Mouse (Mus musculus): ENCODE data around the gene Duxbl1.
"Not testable (repeated sequence)": the region's sequence is repeated elsewhere in the genome, so short reads cannot be mapped to it uniquely, and the experiment has no call there.

Duxbl1 gene
- long read RNA-seq, experiment 1, partial matches to known transcripts: 0 of 1 reads
- long read RNA-seq, experiment 1, other reads (novel, unspliced or antisense): 1 of 1 reads
- long read RNA-seq, experiment 2: 0 reads

DNA sequence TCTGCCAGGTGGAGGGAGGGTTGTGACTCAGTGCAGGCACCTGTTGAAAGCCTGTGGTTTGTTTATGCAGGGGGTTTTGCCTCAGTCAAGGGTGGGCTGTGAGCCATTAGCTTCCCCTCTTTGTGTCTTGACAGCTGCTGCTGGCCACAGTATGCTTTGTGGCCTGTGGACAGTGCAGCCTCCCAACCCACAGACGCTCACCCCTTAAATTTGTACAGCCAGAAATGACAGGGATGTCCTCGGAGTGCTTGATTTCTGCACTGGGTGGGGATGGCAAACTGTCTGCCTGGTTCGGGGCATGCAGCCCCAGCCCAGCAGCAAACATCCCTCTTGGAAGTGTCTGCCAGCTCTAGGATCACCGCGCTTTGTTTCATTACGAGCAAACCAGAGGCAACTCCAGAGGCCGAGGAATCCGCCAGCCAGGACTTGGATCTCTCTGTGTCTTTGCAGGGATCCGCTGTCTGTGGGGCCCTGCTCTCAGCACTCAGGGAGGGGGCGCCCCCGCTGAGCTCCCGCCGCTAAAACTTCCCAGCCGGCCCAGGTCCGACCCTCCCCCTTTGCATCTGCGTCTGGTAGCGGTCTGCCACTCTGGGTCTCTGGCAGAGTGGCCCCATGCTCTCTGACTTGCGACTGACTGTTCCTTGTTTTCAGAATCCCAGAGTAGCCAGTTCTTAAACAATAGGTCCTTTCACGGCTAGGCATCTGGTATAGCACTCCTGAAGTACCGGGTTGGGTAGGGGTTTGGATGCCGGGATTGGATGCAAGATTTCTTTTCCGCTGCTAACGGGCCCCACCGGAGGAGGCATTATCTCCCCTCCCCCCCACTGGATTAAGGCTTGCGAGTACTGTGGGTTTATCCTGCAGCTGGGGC, at the start of gene Duxbl1:
Gene Duxbl1 (plus strand): TSS at position 207 of the 871 bp plus-strand sequence.
- intact Hi-C loops (cut with DNase I): not testable (repeated sequence)

- intact Hi-C loops (cut with DNase I): not testable (repeated sequence)
Measured at GRCm38 (mm10) chr14:25936867-25937630, 41.3 kb upstream of the Duxbl1 start.

DNA sequence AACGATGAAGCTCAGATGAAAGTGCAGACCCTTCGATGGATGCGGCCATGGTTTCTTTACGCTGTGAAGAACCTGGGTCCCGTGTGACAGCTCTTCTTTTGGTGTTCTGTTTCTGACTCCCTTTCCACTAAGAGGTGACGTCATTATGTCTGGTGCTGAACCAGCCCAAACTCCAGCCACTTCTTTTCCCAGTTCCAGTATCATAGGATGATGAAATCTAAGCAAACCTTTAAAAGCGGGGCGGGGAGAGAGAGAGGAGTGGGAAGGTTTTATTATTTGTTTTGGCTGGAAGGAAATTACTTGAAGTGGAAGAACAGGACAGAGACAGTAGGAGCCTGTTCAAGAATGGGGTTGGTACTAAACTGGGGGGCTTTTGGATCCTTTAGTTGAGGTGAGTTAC, 40.4 kb upstream of the Duxbl1 start, which contains the start of gene Cphx1:
Gene Cphx1 (plus strand): TSS at position 301 of the 400 bp plus-strand sequence.
- intact Hi-C loops (cut with DNase I): not testable (repeated sequence)

- intact Hi-C loops (cut with DNase I): not testable (repeated sequence)
Measured at GRCm38 (mm10) chr14:25957861-25958260, 20.5 kb upstream of the Duxbl1 start.

- intact Hi-C loops (cut with DNase I): not testable (repeated sequence)
Measured at GRCm38 (mm10) chr14:25979242-25979941, 1.0 kb downstream of the Duxbl1 start.

DNA sequence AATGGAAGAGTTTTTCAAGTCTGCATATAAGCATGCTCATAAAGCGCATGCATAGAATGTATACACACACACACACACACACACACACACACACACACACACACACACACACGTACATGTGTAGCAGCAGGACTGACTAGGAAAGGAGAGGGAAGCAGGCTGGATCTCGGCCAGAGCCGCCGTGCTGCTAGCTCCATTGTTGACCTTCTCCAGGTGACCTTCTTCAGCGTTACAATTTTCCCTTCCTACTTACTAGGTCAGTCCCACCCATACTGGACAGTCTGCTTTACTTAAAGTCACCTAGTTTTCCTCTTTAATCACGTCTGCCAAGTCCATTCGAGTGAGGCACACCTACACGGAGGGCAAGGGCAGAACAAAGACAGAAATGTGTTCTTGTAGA, 3.5 kb downstream of the Duxbl1 start:
- intact Hi-C loops (cut with DNase I): not testable (repeated sequence)

- intact Hi-C loops (cut with DNase I): not testable (repeated sequence)
Measured at GRCm38 (mm10) chr14:26007462-26007861, 29.1 kb downstream of the Duxbl1 start.

DNA sequence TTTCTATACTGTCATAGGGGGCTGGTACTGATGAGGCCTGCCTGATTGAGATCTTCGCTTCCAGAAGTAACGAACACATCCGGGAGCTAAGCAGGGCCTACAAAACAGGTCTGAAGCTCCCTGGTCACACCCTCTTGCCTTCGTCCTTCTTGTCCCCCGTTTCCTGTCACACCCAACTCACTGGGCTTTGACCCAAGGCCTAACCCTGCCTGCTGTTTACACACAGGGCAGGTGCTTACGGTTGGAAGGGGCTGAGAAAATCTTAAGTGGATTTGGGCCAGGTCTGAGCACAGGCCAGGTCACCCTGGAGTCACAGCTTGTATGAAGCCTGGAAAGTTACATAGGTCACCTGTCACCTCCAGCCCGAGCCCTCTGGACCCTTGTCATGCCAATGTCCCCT, 38.0 kb downstream of the Duxbl1 start:
- intact Hi-C loops (cut with DNase I): not testable (repeated sequence)

- intact Hi-C loops (cut with DNase I): not testable (repeated sequence)
Measured at GRCm38 (mm10) chr14:26021555-26021954, 43.2 kb downstream of the Duxbl1 start.

GRCm38 (mm10) chr14:26022831-26023230, 44.5 kb downstream of the Duxbl1 start:
- intact Hi-C loops (cut with DNase I): not testable (repeated sequence)

- intact Hi-C loops (cut with DNase I): not testable (repeated sequence)
Measured at GRCm38 (mm10) chr14:26025653-26026052, 47.3 kb downstream of the Duxbl1 start.

- intact Hi-C loops (cut with DNase I): not testable (repeated sequence)
Measured at GRCm38 (mm10) chr14:26034364-26034763, 56.0 kb downstream of the Duxbl1 start.

GRCm38 (mm10) chr14:26035439-26035838, 57.1 kb downstream of the Duxbl1 start:
- intact Hi-C loops (cut with DNase I): not testable (repeated sequence)

Data from adrenal gland (tissue).